Mouse (Mus musculus) lung, adult 2 months (tissue): Measurements from ENCODE around the gene Pitpnm3.

Experiments used
- CTCF ChIP-seq: fragments of 200-500 bp; IDR thresholded peaks from 2 replicates; pipeline ENCODE4 v1.5.1; 2011; ENCODE audit warnings: mild to moderate bottlenecking, low read length, control low read depth; ENCODE audit not compliant: insufficient read depth
- POLR2A ChIP-seq: fragments of 200-500 bp; IDR thresholded peaks from 2 replicates; pipeline ENCODE4 v1.6.1; 2011; ENCODE audit warnings: low read depth, mild to moderate bottlenecking, control low read depth, low read length, borderline replicate concordance; ENCODE audit errors: extremely low read depth

DNA sequence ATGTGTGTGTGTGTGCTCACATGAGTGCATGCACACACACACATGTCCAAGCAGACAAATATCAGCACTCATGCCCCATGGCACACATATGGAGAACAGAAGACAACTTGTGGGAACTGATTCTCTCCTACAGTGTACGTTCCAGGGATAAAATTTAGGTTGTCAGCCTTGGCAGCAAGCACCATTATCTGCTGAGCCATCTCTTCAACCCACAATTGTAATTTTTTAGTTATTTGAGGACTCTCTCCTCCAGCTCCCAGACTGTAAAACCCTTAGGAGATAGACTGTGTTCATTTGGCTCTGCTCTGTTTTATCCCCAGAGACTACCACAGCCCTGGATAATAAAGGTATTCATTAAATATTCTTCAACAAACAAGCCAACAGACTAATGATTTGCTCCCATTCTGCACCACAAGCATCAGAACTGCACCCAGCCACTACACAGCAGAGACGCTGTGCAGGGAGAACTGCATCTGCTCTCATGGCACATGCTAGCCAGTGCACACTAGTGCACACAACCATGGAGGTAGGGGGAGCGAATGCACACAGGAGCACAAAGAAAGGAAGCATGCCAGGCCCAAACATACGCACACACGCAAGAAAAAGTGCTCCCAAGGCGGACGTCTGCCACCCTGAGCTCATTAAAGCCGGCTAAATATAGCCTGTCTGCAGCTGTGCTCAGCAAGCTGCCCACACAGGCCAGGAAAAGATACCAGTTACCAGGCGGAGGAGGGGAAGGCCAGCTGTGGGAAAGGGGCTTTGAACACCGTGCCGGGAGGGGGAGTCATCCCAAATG, 49.1 kb downstream of the Pitpnm3 start:
- TF ChIP-seq CTCF (no peak), POLR2A (no peak)
